Mouse (Mus musculus): Measurements from ENCODE around the gene Neurl4.
A peak's percentile ranks its signal among the peaks of the same experiment; 100 is the strongest.

- TF ChIP-seq CTCF (IDR thresholded peaks at IDR 0.05; ENCODE audit: extremely low read depth, insufficient read length, insufficient replicate concordance, low read depth, low read length) (peak; percentile 46; the same call in 1 of the 2 replicates), POLR2A (IDR thresholded peaks at IDR 0.05; ENCODE audit: low read depth, low read length) (no peak)
Observed at GRCm38 (mm10) chr11:69960616-69961015, 59.7 kb downstream of the Neurl4 start.

Data from small intestine, adult 2 months (tissue).